Mouse (Mus musculus) kidney, postnatal 0 days (tissue): Measurements from ENCODE around the gene Slc35e3. TPM values are rescaled to one million over a fixed set of nuclear protein-coding genes. Genes with fewer than 3 reads are reported as not detected.

Experiments used
- ATAC-seq: fragments of 200-750 bp; cut with Nextera tagmentation; replicated peaks from 2 replicates; pipeline ENCODE4 v1.8.0; 2017; ENCODE audit warnings: low read depth, moderate number of reproducible peaks, moderate TSS enrichment, moderate library complexity; ENCODE audit not compliant: low FRiP score
- DNase-seq: peaks from one replicate; pipeline ENCODE4 v3.0.0-alpha.2; 2016; ENCODE audit warnings: low spot score
- H3K27ac ChIP-seq: fragments of 300-500 bp; sonication (generic); 2 replicates; pipeline ENCODE4 v1.5.1; 2014; ENCODE audit warnings: mild to moderate bottlenecking
- H3K27me3 ChIP-seq: fragments of 300-500 bp; sonication (generic); 2 replicates; pipeline ENCODE4 v1.6.1; 2014; ENCODE audit warnings: low read length, mixed read lengths; ENCODE audit not compliant: insufficient read depth
- H3K36me3 ChIP-seq: fragments of 300-500 bp; sonication (generic); 2 replicates; pipeline ENCODE4 v1.6.1; 2014; ENCODE audit warnings: low read length, mixed read lengths; ENCODE audit not compliant: insufficient read depth
- H3K4me1 ChIP-seq: fragments of 300-500 bp; sonication (generic); replicated peaks from 2 replicates; pipeline ENCODE4 v1.6.1; 2014; ENCODE audit warnings: antibody characterized with exemption, low read length, mixed read lengths; ENCODE audit not compliant: insufficient read depth
- H3K4me2 ChIP-seq: fragments of 300-500 bp; sonication (generic); 2 replicates; pipeline ENCODE4 v1.6.1; 2014; ENCODE audit warnings: mild to moderate bottlenecking, low read length, moderate library complexity, mixed read lengths
- H3K4me3 ChIP-seq: fragments of 300-500 bp; sonication (generic); replicated peaks from 2 replicates; pipeline ENCODE4 v1.5.1; 2014; ENCODE audit warnings: low read depth, low read length
- H3K9ac ChIP-seq: fragments of 300-500 bp; sonication (generic); 2 replicates; pipeline ENCODE4 v1.6.1; 2014; ENCODE audit warnings: low read depth, low read length
- H3K9me3 ChIP-seq: fragments of 300-500 bp; sonication (generic); replicated peaks from 2 replicates; pipeline ENCODE4 v1.6.1; 2016; ENCODE audit warnings: low read length, inconsistent platforms, mixed read lengths
- CTCF ChIP-seq: IDR thresholded peaks from 2 replicates; pipeline ENCODE4 v1.5.1; 2016; ENCODE audit warnings: antibody characterized with exemption, low read depth, mild to moderate bottlenecking, moderate library complexity
- WGBS: fragments of 180-500 bp; shearing (Covaris S2); extraction: QIAGEN DNeasy Blood & Tissue Kit; methylation state at CpG from one replicate; pipeline ENCODE4 v1.1.7; 2014; 5-methylcytosine and 5-hydroxymethylcytosine counted together
- polyA plus RNA-seq: library from polyadenylated mRNA; unstranded; fragments of >200 nt; fragmentation: Nextera tagmentation; extraction: Ambion mirVana; gene quantifications from 2 replicates; pipeline ENCODE4 v1.2.1, GENCODE M21; 2015

The Slc35e3 gene
- polyA plus RNA-seq = 12.7 and 13.1 TPM in 2 replicates

- Histone ChIP-seq H3K4me3 (peak within 1 kb of the TSS; percentile 47), H3K27me3 (no peaks in the 10 kb centered on the region), H3K4me1 (no peaks in the 10 kb centered on the region; the same call in 1 of the 2 replicates), H3K9me3 (no peaks in the 10 kb centered on the region), H3K36me3 (peaks cover 18% of the 10 kb centered on the region), H3K4me2 (peak within 1 kb of the TSS; percentile 80), H3K9ac (peak within 1 kb of the TSS; percentile 49; the same call in 1 of the 2 replicates), H3K27ac (peak within 1 kb of the TSS; percentile 65)
- TF ChIP-seq CTCF = no peak
- 16% methylated on average over 40 of the region's 46 CpGs for WGBS
- peak; percentile 96 for ATAC-seq
- peak; percentile 95 for DNase-seq
These were observed at the start of gene Slc35e3 for GRCm38 (mm10) chr10:117746297-117746883. Slc35e3 (minus strand) TSS chr10:117746365.

GRCm38 (mm10) chr10:117795206-117795605, 49.0 kb upstream of the Slc35e3 start:
- 0 out of 2 replicates have a peak, but pooled peaks cover 3% of the 10 kb centered on the region for H3K4me1 ChIP-seq
- H3K36me3 ChIP-seq = no peaks in the 10 kb centered on the region
- no peak overlapping the region for H3K4me3 ChIP-seq
- H3K27me3 ChIP-seq = no peaks in the 10 kb centered on the region
- no peak overlapping the region for H3K9ac ChIP-seq
- H3K27ac ChIP-seq = no peak overlapping the region
- DNase-seq = no peak
- H3K4me2 ChIP-seq = no peak overlapping the region
- WGBS = 86% methylated on average over 4 of the region's 4 CpGs
- TF ChIP-seq CTCF = no peak
- no peaks in the 10 kb centered on the region for H3K9me3 ChIP-seq
- no peak for ATAC-seq

GRCm38 (mm10) chr10:117793436-117794030, 47.4 kb upstream of the Slc35e3 start:
- no peak for TF ChIP-seq CTCF
- WGBS = 73% methylated on average over 11 of the region's 11 CpGs
- no peak for ATAC-seq
- H3K4me3 ChIP-seq = no peak overlapping the region
- no peaks in the 10 kb centered on the region for H3K9me3 ChIP-seq
- peak overlapping the region; percentile 52 for H3K4me2 ChIP-seq
- no peak overlapping the region for H3K9ac ChIP-seq
- no peak for DNase-seq
- peak overlapping the region; percentile 75 for H3K27ac ChIP-seq
- H3K36me3 ChIP-seq = no peaks in the 10 kb centered on the region
- H3K27me3 ChIP-seq = no peaks in the 10 kb centered on the region
- 0 out of 2 replicates have a peak, but pooled peaks cover 3% of the 10 kb centered on the region for H3K4me1 ChIP-seq

GRCm38 (mm10) chr10:117792141-117793091, 46.3 kb upstream of the Slc35e3 start, which contains the start of gene Nup107:
Nup107 (minus strand) TSS chr10:117792705.
- H3K36me3 ChIP-seq = peaks cover 4% of the 10 kb centered on the region; the same call in 1 of the 2 replicates
- peak within 1 kb of the TSS; percentile 81 for H3K4me2 ChIP-seq
- H3K4me3 ChIP-seq = peak within 1 kb of the TSS; percentile 85
- DNase-seq (peak; percentile 100), ATAC-seq (peak; percentile 97)
- TF ChIP-seq CTCF = 0 out of 2 replicates have a peak, but pooled peaks have one; percentile 3
- H3K9me3 ChIP-seq = no peaks in the 10 kb centered on the region
- H3K27me3 ChIP-seq = no peaks in the 10 kb centered on the region
- H3K27ac ChIP-seq = peak within 1 kb of the TSS; percentile 81
- 0 out of 2 replicates have a peak, but pooled peaks cover 3% of the 10 kb centered on the region for H3K4me1 ChIP-seq
- under 1% methylated on average over 75 of the region's 75 CpGs for WGBS
- H3K9ac ChIP-seq = peak within 1 kb of the TSS; percentile 82

GRCm38 (mm10) chr10:117791171-117791470, 45.0 kb upstream of the Slc35e3 start:
- DNase-seq = no peak
- Histone ChIP-seq H3K9ac (peak overlapping the region; percentile 82; the same call in 1 of the 2 replicates), H3K4me2 (peak overlapping the region; percentile 81; the same call in 1 of the 2 replicates), H3K27me3 (no peaks in the 10 kb centered on the region), H3K36me3 (peaks cover 12% of the 10 kb centered on the region; the same call in 1 of the 2 replicates), H3K9me3 (no peaks in the 10 kb centered on the region), H3K4me3 (no peak overlapping the region), H3K27ac (no peak overlapping the region), H3K4me1 (0 out of 2 replicates have a peak, but pooled peaks cover 3% of the 10 kb centered on the region)
- WGBS = 92% methylated on average over 2 of the region's 2 CpGs
- no peak for ATAC-seq
- no peak for TF ChIP-seq CTCF
